Mouse (Mus musculus) Patski (cell line): Measurements from ENCODE around the gene Aox1. TPM values are rescaled to one million over a fixed set of nuclear protein-coding genes. Genes with fewer than 3 reads are reported as not detected.

Experiments
- ATAC-seq: fragments of 100-300 bp; one replicate; pipeline ENCODE4 v1.8.0; 2021
- CTCF ChIA-PET: fragments of 350-600 bp; sonication (Branson Sonifier 250); formaldehyde crosslinking; loops from one replicate; lab custom pipeline; 2022; ENCODE audit warnings: inconsistent platforms; lab: Charles Lee
- POLR2A ChIA-PET: fragments of 350-600 bp; sonication (Branson Sonifier 250); formaldehyde crosslinking; loops from one replicate; lab custom pipeline; 2022; ENCODE audit warnings: antibody characterized with exemption, inconsistent platforms; lab: Charles Lee
- DNase-seq: peaks from one replicate; pipeline ENCODE4 v3.0.0-alpha.2; 2011; ENCODE audit warnings: low read depth, low spot score
- H3K27me3 ChIP-seq: fragments of 371-371 bp; one replicate; pipeline ENCODE4 v1.5.1; 2021
- CTCF ChIP-seq: fragments of 100-300 bp; IDR thresholded peaks from one replicate; pipeline ENCODE4 v1.5.1; 2021
- in situ Hi-C: fragments of 300-500 bp; cut with MboI; formaldehyde crosslinking; loops from 3 replicates; pipeline ENCODE4 v1.11.1; 2018; ENCODE audit warnings: low pct_unique_long_range_greater_than_20kb, mixed read lengths
- polyA plus RNA-seq: library from polyadenylated mRNA; unstranded; gene quantifications from one replicate; pipeline ENCODE4 v1.2.3, GENCODE M21; 2021

Aox1 gene
- polyA plus RNA-seq, 1 experiment from 2014 or later = 12.8 TPM

DNA sequence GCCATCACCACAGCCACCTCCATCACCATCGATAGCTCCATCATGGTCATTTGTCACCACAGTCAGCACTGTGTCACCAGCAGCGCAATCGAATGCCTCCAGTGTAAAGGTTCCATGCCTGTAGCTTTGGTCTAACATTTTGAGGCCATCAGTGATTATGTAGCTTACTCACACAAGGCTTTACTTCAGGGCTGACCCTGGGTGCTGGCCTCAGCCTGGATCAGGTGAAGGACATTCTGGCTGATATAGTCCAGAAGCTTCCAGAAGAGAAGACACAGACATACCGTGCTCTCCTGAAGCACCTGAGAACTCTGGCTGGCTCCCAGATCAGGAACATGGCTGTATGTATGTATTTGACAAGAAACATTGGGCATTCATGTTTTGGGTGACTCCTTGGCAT, 29.1 kb downstream of the Aox1 start:
- ChIA-PET CTCF (interaction anchor here (2.2 to 3.4 kb wide), 2 partner anchors 12 to 15 kb away, joined by 6 to 11 read pairs; no protein-coding TSS in a partner anchor), POLR2A (no interaction called here)
- in situ Hi-C loops = no loop called here
- ATAC-seq (no peak), DNase-seq (no peak)
- no peak for TF ChIP-seq CTCF
- no peaks in the 10 kb centered on the region for H3K27me3 ChIP-seq

DNA sequence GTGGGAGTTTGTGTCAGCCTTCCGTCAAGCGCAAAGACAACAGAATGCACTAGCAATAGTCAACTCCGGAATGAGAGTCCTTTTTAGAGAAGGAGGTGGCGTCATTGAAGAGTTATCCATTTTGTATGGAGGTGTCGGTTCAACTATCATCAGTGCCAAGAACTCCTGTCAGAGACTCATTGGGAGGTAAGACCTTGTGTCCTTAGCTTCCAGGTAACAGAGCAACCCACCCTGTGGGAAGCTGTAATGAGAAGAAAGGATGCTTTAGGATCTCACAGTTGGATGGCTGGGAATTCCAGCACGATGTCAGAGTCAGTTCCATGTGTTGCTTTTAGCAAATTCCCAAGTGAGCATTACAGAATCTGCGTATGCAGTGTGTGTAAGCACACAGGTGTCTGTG, 32.4 kb downstream of the Aox1 start:
- ChIA-PET CTCF (no interaction called here), POLR2A (no interaction called here)
- no peak for DNase-seq
- in situ Hi-C loops = no loop called here
- no peak for ATAC-seq
- no peak for TF ChIP-seq CTCF
- no peaks in the 10 kb centered on the region for H3K27me3 ChIP-seq

DNA sequence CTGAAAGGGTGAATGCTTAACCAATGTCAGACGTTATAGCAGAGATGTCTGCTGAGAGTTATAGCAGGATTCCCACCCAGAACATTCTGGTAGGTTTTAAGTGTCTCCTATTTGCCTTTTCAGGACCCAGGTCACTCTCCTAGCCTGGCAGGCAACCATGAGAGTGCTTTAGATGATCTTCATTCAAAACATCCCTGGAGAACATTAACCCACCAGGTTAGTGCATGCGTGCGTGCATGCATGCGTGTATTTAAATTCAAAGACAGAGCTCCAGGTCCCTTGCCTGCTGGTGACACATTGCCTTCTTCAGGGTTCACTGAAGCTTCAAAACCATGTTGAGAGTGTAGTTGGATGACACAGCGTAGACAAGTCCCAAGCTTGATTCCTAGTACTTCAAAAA, 35.4 kb downstream of the Aox1 start:
- no peak for ATAC-seq
- no peak for DNase-seq
- in situ Hi-C loops = no loop called here
- POLR2A ChIA-PET = no interaction called here
- CTCF ChIA-PET = interaction anchor here (1.3 to 1.5 kb wide), 2 partner anchors 21 to 34 kb away, joined by 3 read pairs; no protein-coding TSS in a partner anchor
- TF ChIP-seq CTCF = no peak
- H3K27me3 ChIP-seq = no peaks in the 10 kb centered on the region

DNA sequence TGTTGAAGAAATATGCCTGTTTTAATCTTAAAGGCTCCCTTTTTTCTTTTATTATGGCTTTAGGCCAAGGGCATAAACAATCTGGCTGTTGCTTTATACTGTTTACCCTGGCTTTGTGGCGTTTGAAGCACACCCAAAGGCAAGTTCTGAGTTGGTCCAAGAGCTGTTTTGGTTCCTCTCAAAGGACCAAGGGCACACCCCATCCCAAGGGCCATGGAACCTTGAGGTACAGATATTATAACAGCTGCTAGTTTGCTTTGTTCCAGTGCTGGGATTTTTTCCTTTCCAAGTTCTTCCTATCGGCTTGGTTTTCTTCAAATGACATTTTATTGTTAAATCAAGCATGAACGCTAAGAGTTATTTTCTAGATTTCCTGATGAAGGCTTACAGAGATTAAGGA, 35.9 kb downstream of the Aox1 start:
- ChIA-PET CTCF (interaction anchor here (1.3 to 1.5 kb wide), 2 partner anchors 21 to 34 kb away, joined by 3 read pairs; no protein-coding TSS in a partner anchor), POLR2A (interaction anchor here (0.7 kb wide), 1 partner anchor 15 kb away, joined by 3 read pairs; no protein-coding TSS in a partner anchor)
- no peak for TF ChIP-seq CTCF
- in situ Hi-C loops = no loop called here
- DNase-seq = no peak
- H3K27me3 ChIP-seq = no peaks in the 10 kb centered on the region
- ATAC-seq = no peak

- no peak for TF ChIP-seq CTCF
- DNase-seq = no peak
- no peaks in the 10 kb centered on the region for H3K27me3 ChIP-seq
- ChIA-PET CTCF (interaction anchor here (1.6 kb wide), 2 partner anchors 11 to 73 kb away, joined by 3 to 5 read pairs; no protein-coding TSS in a partner anchor), POLR2A (interaction anchor here (0.7 kb wide), 1 partner anchor 656 kb away, joined by 3 read pairs; no protein-coding TSS in a partner anchor)
- in situ Hi-C loops = no loop called here
- no peak for ATAC-seq
These were observed 39.5 kb downstream of the Aox1 start for GRCm38 (mm10) chr1:58069181-58069580.

GRCm38 (mm10) chr1:58070091-58070490, 40.4 kb downstream of the Aox1 start:
- in situ Hi-C loops = no loop called here
- no peak for TF ChIP-seq CTCF
- ChIA-PET CTCF (interaction anchor here (1.6 kb wide), 2 partner anchors 10 to 73 kb away, joined by 3 to 5 read pairs; no protein-coding TSS in a partner anchor), POLR2A (no interaction called here)
- DNase-seq = no peak
- no peak for ATAC-seq
- no peaks in the 10 kb centered on the region for H3K27me3 ChIP-seq

- CTCF ChIA-PET = no interaction called here
- POLR2A ChIA-PET = no interaction called here
- ATAC-seq (no peak), DNase-seq (no peak)
- in situ Hi-C loops = no loop called here
- no peak for TF ChIP-seq CTCF
- no peaks in the 10 kb centered on the region for H3K27me3 ChIP-seq
These were observed 41.3 kb downstream of the Aox1 start for GRCm38 (mm10) chr1:58071006-58071405.

DNA sequence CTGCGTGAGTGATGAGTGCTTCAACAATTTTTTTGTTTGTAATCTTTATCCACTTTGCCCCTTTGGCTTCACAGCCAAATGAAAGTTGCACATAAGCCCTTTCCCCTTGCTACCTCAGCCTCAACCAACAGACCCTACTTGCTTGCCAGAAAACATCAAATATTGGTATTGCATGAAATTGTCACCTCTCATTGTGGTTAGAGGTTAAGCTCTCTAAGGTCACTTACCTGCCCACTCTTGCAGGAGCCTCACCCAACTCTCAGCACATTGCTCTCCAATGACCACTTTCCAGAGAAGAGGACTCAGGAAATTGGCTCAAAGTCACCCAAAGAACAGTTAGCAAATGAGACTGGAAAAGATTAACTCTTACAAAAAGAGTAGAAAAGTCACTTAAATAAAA, 41.8 kb downstream of the Aox1 start:
- no peak for TF ChIP-seq CTCF
- H3K27me3 ChIP-seq = no peaks in the 10 kb centered on the region
- ATAC-seq (no peak), DNase-seq (no peak)
- in situ Hi-C loops = no loop called here
- ChIA-PET POLR2A (no interaction called here), CTCF (no interaction called here)

- no peak for DNase-seq
- no peaks in the 10 kb centered on the region for H3K27me3 ChIP-seq
- CTCF ChIA-PET = no interaction called here
- POLR2A ChIA-PET = no interaction called here
- no peak for TF ChIP-seq CTCF
- in situ Hi-C loops = no loop called here
- no peak for ATAC-seq
These were observed 42.7 kb downstream of the Aox1 start for GRCm38 (mm10) chr1:58072416-58072815.

DNA sequence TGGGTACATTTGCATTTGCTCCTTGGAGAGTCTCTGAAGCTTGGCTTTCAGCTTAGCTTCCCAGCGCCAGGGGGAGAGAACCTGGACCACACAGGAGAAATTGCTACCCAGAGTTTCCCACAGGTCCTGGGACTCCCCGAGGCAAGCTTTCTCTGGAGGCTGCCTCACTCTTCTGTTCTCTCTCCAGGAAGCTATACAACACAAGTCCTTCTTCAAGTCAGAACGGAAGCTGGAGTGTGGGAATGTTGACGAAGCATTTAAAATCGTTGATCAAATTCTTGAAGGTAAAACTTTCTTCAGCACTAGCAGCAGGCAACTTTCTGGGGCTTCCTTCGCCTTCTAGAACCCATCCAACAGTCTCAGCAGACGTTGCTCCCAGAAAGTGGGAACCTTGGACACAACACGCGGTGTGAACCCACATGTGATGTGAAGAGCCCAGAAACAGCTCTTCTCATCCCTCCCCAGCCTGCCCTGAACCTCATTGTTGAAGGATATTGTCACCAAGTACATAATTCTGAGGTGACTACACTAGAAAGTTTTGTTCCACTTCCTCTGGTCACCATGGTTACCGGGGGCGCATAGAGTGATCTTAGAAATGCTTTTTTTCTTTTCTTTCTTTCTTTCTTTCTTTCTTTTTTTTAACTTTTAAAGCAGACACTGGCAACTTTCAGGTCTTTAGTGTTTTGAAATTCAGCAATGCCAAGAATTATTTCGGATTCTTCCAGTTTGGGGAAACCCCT, 43.4 kb downstream of the Aox1 start:
- no peaks in the 10 kb centered on the region for H3K27me3 ChIP-seq
- CTCF ChIA-PET = no interaction called here
- DNase-seq = no peak
- ATAC-seq = no peak
- no peak for TF ChIP-seq CTCF
- POLR2A ChIA-PET = no interaction called here
- in situ Hi-C loops = no loop called here

- DNase-seq (no peak), ATAC-seq (no peak)
- ChIA-PET POLR2A (no interaction called here), CTCF (interaction anchor here (1.0 kb wide), 1 partner anchor 11 kb away, joined by 4 read pairs; no protein-coding TSS in a partner anchor)
- no peaks in the 10 kb centered on the region for H3K27me3 ChIP-seq
- in situ Hi-C loops = no loop called here
- no peak for TF ChIP-seq CTCF
These were observed 44.5 kb downstream of the Aox1 start for GRCm38 (mm10) chr1:58074266-58074665.
